Comparison of ENCODE assay signal across 8 mouse cellular contexts in the genomic region with DNA sequence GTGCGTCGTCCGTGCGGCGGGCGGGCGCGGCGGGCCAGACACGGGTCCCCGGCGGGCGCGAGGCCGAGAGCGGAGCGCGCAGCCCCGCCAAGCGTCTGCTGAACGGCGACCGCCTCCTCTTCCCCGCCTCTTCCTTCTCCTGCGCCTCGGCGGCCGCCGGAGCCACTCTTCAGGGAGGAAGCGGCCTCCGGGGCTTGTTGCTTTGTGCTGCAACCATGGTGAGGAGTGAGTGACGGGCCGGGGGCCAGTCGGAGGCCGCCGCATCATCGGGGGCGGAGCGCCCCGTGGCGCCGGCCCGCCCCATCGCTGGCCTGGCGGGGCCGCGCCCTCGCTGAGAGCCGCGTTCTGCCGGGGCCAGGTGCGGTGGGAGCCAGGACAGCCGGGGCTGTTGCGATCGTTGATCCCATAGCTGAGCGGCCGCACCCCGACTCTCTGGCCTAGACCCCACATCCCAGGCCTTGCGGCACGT. TPM values are rescaled to one million over a fixed set of nuclear protein-coding genes. Genes with fewer than 3 reads are reported as not detected.
DNase-seq lines count a peak whose midpoint lies in the region; ATAC-seq and TF ChIP-seq lines count a peak whose summit lies in the region.

No protein-coding gene starts in this region.

- H3K27ac ChIP-seq in hindbrain, embryonic 10.5 days = peak overlapping the region; percentile 96
- H3K27ac ChIP-seq in lung, embryonic 15.5 days = peak overlapping the region; percentile 98
- peak overlapping the region; percentile 53 for H3K27ac ChIP-seq in olfactory bulb, adult 2 months (ENCODE audit: insufficient read depth, low read depth, low read length)
- no peak overlapping the region for H3K27ac ChIP-seq in thymus, adult 2 months (ENCODE audit: control insufficient read depth, insufficient read depth, low read length)

- H3K9me3 ChIP-seq in hindbrain, embryonic 10.5 days = no peaks in the 10 kb centered on the region
- no peaks in the 10 kb centered on the region for H3K9me3 ChIP-seq in lung, embryonic 15.5 days

- peak; percentile 94 for TF ChIP-seq POLR2A in olfactory bulb, adult 2 months (IDR thresholded peaks at IDR 0.05; ENCODE audit: insufficient read depth, low read depth, low read length)
- TF ChIP-seq POLR2A in thymus, adult 2 months (IDR thresholded peaks at IDR 0.05; ENCODE audit: control insufficient read depth, extremely low read depth, insufficient read depth, low read length, poor library complexity) = peak; percentile 75

- H3K27me3 ChIP-seq in hindbrain, embryonic 10.5 days (ENCODE audit: insufficient read depth, poor library complexity, severe bottlenecking) = peaks cover 17% of the 10 kb centered on the region
- no peaks in the 10 kb centered on the region for H3K27me3 ChIP-seq in lung, embryonic 15.5 days
- H3K27me3 ChIP-seq in thymus, adult 2 months (ENCODE audit: control insufficient read depth, insufficient read depth, low read length) = no peaks in the 10 kb centered on the region

- WGBS in hindbrain, embryonic 10.5 days = under 1% methylated on average over 48 of the region's 60 CpGs
- 0% methylated on average over 48 of the region's 60 CpGs for WGBS in lung, embryonic 15.5 days
- WGBS in olfactory bulb, adult 2 months = under 1% methylated on average over 60 of the region's 60 CpGs
- under 1% methylated on average over 59 of the region's 60 CpGs for WGBS in thymus, adult 2 months

- TF ChIP-seq CTCF in olfactory bulb, adult 2 months (IDR thresholded peaks at IDR 0.05; ENCODE audit: insufficient read depth, low read depth, low read length) = no peak
- TF ChIP-seq CTCF in thymus, adult 2 months (IDR thresholded peaks at IDR 0.05; ENCODE audit: borderline replicate concordance, control insufficient read depth, extremely low read depth, insufficient read depth, low read length, poor library complexity) = peak; percentile 46; the same call in 1 of the 2 replicates

- peaks cover 51% of the 10 kb centered on the region for H3K4me1 ChIP-seq in hindbrain, embryonic 10.5 days (replicated peaks)
- H3K4me1 ChIP-seq in lung, embryonic 15.5 days = peaks cover 31% of the 10 kb centered on the region
- no peaks in the 10 kb centered on the region for H3K4me1 ChIP-seq in olfactory bulb, adult 2 months (ENCODE audit: control insufficient read depth, insufficient read depth, low read length)
- peaks cover 18% of the 10 kb centered on the region for H3K4me1 ChIP-seq in thymus, adult 2 months (replicated peaks; ENCODE audit: control insufficient read depth, insufficient read depth, low read length)

- no peaks in the 10 kb centered on the region for H3K36me3 ChIP-seq in hindbrain, embryonic 10.5 days
- no peaks in the 10 kb centered on the region for H3K36me3 ChIP-seq in lung, embryonic 15.5 days
- no peaks in the 10 kb centered on the region for H3K36me3 ChIP-seq in thymus, adult 2 months (ENCODE audit: control insufficient read depth, insufficient read depth, low read length)

- H3K4me3 ChIP-seq in hindbrain, embryonic 10.5 days = peak overlapping the region; percentile 96
- peak overlapping the region; percentile 91 for H3K4me3 ChIP-seq in lung, embryonic 15.5 days
- peak overlapping the region; percentile 62 for H3K4me3 ChIP-seq in olfactory bulb, adult 2 months (ENCODE audit: insufficient read depth, low read depth, low read length)
- peak overlapping the region; percentile 99 for H3K4me3 ChIP-seq in thymus, adult 2 months (ENCODE audit: control insufficient read depth, insufficient read depth, low read length)

- peak overlapping the region; percentile 88 for H3K9ac ChIP-seq in lung, embryonic 15.5 days

- peak overlapping the region; percentile 77 for H3K4me2 ChIP-seq in lung, embryonic 15.5 days

- ATAC-seq in frontal cortex, adult (ENCODE audit: low TSS enrichment) = peak; percentile 84
- ATAC-seq in lung, embryonic 15.5 days (ENCODE audit: borderline replicate concordance, extremely low read depth, low FRiP score, low TSS enrichment) = peak; percentile 97

- DNase-seq in Muller cell, postnatal 12 days (ENCODE audit: inconsistent ontology term) = peak; percentile 95
- peak; percentile 95 for DNase-seq in cerebellum, adult 9-10 months
- peak; percentile 92 for DNase-seq in hindbrain, embryonic 10.5 days (ENCODE audit: low spot score)
- DNase-seq in layer of hippocampus, adult 9-10 months (ENCODE audit: low spot score) = peak; percentile 73
- DNase-seq in thymus, adult 2 months = peak; percentile 93

RNA-seq across cellular contexts. Expression of a gene that starts 0.8 kb away (rescaled TPM):
- polyA plus RNA-seq in hindbrain, embryonic 10.5 days (2016; fragmentation: Nextera tagmentation; extraction: Ambion mirVana) = 4.8 and 5.2 TPM in 2 replicates
- 5.9 and 6.2 TPM in 2 replicates for polyA plus RNA-seq in lung, embryonic 15.5 days (2015; fragmentation: Nextera tagmentation; extraction: Ambion mirVana)
- 61.7 and 69.9 TPM in 2 replicates for polyA plus RNA-seq in olfactory bulb, adult 2 months (2012; ENCODE audit: insufficient read depth, insufficient read length, low replicate concordance, missing spikeins)
- 8.7 and 9.7 TPM in 2 replicates for polyA plus RNA-seq in thymus, adult 2 months (2012; rRNA removed)

RNA-seq across cellular contexts. Expression of a gene that starts 49.3 kb away (rescaled TPM):
- 0.12 TPM in 1 of 2 replicates, not detected in the other for polyA plus RNA-seq in hindbrain, embryonic 10.5 days (2016; fragmentation: Nextera tagmentation; extraction: Ambion mirVana)
- polyA plus RNA-seq in lung, embryonic 15.5 days (2015; fragmentation: Nextera tagmentation; extraction: Ambion mirVana) = not detected in 2 replicates
- not detected in 2 replicates for polyA plus RNA-seq in olfactory bulb, adult 2 months (2012; ENCODE audit: insufficient read depth, insufficient read length, low replicate concordance, missing spikeins)
- polyA plus RNA-seq in thymus, adult 2 months (2012; rRNA removed) = 0.11 TPM in 1 of 2 replicates, not detected in the other
